Mouse (Mus musculus): ENCODE data around the gene Htra2.

Htra2 gene

DNA sequence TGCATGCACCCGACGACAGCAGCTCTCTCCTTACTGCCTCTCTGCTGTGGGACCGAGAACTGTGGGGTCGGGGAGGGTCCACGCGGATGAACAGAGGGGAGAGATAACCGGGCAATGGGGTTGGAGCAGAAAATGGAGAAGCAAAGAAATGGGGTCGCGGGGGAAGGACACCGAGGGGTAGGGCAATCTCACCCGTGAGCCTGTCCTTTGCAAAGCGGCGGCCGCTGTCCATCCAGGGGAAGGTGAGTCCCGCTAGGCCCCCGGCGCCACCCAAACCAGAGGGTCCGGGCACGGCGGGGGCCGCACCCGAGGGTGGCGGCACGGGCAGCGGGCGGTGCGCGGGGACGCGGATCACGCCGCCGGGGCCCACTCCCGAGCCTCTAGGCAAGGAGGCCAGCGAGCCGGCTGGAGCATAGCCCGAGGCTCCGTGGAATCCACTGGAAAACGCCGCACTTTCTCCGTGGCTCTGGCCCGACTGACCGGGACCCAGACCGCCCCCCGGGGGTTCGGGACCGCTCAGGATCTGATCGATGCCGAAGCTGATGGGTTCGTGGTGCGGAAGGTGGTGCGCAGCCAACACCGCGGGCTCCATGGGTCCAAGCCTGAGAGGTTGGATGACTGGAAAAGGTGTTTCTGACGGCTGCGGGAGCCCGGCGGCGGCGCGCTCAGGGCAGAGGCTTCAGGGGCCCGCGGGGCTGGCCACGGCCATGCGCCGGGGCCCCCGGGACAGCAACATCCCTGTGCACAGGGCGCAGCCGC, 14.6 kb upstream of the Htra2 start:
- no peak for DNase-seq

DNA sequence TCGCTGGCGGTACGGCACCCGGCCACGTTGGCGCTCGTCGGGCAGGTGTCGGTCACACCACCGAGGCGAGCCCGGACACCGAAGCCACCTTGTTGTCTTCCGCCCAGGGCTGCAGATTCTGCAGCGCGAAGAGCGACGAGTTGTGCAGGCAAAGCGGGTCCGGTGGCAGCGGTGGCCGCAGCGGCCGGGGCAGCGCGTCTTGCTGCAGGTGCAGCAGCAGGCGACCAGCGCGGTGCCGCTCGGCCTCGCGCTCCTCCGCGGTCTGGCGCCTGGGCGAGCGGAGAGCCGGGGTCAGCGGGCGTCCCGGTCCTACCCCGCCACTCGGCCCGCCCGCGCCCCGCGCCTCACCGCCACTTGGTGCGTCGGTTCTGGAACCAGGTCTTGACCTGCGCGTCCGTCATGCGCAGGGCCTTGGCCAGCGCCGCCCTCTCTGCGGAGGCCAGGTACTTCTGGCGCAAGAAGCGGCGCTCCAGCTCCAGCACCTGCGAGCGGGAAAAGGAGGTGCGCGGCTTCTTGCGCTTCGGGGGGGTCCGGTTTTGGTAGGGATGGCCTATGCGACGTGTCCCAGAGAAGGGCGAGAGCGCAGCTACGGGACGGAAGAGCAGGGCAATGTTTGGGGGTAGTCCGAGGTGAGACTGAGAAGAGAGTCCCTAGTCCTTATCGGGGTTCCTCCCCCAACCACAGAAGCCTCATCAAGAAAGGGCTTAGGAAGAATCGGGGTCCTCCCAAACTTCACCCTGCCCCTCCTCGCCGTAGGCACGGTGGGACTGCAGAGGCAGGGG, 13.8 kb upstream of the Htra2 start:
- DNase-seq: no peak

DNA sequence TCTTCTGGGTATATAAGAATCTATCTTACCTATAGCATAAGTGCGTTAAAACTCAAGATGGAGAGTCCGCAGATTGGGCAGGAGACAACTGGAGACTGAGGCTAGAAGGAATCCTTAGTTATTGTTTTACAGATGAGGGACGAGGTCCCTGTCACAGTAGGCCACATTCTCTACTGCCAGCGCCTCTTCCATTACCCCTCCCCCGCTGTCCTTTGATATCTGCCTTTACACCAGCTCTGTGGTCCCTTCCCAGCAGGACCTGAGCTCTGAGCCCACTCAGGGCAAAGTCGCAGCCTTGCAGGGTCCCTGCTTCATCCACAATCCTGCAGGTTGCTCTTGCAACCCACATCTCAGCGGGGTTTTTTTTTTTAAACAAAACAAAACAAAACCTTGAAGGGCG, 13.1 kb upstream of the Htra2 start:
- DNase-seq: no peak

DNA sequence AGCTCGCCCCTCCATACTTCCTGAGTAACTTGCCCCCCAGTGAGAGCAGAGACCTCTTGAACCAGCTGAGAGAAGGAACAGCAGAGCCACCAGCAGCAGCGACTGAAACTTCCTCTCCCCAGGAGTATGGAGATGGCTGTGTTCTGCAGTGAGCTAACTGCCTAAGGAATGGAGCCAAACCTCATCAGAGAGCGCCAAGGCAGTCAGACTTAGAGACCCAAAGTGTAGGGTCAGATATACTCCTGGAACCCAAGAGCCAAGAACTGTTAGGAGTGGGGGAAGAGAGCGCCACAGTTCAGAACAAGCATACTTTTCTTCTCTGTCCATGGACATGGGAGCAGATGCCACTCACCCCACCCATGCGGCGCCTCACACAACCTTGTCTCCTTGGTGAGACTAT, 11.4 kb upstream of the Htra2 start:
- no peak for DNase-seq

DNA sequence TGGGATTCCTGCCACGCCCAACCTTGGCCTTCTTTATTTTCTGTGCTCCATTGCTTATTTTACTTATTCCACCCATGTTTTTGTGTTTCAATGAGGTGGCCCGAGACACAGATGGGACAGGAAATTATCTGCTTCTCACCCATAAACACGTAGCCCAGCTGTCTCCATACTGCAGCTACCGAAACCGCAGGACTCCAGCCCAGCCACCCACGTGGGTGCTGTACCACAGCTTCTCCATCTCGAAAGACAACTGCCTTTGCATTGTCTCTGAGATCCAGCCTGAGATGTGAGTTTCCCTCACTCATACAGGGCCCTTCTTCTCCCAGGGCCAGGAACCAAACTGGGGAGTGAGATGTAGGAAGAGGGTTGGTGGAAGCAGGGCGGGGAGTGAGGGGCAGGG, 10.9 kb upstream of the Htra2 start:
- DNase-seq: no peak

DNA sequence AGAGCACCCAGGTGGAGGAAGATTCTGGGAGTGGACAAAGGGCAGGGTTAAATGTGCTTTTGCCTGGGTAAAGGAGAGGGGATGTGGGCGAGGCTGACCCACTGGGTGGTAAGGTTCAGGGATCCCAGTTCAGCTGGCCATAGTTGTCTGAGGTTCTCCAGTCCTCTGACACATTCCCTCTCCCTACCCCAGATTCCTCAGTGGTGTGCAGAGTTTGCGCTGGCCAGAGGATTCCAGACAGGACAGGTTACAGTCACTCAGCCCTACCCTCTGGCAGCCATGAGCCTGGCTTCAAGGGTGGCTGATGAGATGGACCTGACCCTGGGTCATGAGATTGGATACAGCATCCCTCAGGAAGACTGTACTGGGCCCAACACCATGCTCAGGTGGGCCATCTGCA, 3.7 kb upstream of the Htra2 start:
- DNase-seq: no peak

DNA sequence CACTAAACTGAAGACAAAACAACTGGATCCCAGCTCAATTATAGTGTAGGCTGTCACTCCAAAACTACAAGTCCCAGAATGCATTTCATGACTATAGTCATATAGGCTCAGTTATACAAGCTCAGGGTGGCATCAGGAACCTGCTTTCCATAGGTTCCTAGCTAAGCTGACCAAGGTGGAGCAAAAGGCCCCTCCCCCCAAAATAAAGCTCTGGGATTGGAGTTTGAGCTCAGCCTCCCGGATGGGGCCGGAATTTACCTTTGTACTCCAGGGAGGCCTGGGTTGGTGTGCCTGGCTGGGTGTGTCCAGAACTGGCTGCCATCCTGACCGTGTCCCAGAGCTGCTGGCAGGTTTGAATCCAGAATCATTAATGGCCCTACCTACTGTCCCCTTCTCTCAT, 2.7 kb upstream of the Htra2 start, which contains the start of gene Dqx1:
Gene Dqx1 (plus strand): TSS at position 55 of the 400 bp plus-strand sequence.
- DNase-seq: peak; percentile 62

DNA sequence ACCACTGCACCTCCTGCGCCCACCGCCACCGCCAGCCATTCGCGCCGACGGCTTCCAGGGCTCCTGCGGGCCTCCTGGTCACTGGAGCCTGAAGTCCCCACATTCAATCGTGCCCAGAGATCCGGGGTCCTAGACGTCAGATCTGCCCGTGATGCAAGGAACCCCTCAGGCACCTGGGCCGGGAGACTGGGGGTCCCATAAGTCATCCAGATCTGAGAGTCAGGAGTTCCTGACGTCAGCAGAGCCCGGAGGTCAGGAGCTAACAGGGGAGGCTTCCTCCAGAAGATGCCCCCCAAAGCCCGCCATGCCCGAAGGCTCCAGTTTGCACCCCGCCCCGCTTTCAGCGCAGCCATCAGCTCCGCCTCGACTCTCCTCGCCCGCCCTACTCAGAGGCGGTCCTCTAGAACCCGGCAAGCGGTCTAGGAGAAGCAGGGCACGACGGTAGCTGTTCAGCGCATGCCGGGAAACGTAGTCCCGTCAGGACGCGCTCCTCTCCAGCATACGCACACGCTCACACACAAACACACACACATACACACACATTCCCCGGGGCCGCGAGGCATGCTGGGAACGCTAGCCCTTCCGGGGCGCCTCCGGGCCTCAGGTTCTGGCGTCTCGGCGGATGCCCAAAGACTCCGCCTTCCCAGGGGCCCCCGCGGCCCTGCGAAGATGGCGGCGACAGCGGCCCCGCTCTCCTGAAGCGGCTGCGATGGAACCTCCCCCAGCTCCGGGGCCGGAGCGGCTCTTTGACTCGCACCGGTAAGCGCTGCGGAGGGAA, 810 bp downstream of the Htra2 start, which contains the start of gene Aup1:
Gene Aup1 (plus strand): TSS at position 448 of the 778 bp plus-strand sequence.
- peak; percentile 96 for DNase-seq

DNA sequence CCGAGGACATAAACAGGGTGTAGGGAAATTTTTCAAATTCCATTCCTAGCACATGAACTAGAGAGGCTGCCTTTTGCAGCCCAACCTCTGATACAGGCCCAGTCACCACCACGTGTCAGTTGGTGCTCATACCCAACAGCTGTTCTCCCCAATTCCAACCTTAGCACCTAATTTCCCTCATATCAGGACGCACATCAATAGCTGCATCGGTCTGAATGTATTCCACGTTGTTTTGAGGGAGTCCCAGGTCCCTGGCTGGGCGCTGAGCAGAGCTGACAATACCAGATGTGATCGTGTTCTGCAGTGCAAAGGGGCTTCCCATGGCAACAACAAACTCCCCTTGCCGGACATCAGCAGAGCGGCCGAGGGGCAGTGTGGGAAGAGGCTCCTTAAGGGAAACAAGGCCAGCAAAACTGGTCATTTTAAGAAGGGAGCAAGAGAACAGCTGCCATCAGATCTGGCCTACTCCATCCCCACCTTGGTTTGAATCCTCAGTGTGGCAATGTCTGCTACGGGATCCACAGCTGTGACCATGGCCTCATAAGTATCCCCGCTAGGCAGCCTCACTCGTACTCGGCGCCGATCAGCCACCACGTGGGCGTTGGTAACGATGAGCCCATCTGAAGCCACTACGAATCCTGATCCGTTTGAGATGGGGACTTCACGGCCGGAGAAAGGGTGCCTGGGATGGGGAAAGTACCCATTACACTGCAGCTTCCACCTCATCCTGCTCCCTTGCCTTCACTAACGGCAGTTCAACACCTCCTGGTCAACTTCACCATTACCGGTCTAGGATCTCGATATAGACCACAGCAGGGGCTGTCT, 1.7 kb downstream of the Htra2 start:
- DNase-seq: peak; percentile 29

DNA sequence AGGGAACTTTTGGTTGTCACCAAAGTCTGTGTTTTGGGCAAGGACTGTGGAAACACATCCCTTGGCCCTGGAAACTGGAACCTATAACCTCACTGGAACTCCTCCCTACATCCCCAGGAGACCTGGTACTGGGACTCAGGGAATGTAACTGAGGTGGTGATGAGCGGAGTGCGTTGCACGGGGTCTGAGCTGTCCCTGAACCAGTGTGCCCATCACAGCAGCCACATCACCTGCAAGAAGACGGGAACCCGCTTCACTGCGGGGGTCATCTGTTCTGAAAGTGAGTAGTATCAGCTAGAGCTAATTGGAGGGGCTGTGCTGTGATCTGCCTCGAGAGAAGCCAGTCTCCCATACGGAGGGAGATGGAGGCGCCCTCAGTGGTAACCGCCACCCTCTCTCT, 5.7 kb downstream of the Htra2 start:
- no peak for DNase-seq

DNA sequence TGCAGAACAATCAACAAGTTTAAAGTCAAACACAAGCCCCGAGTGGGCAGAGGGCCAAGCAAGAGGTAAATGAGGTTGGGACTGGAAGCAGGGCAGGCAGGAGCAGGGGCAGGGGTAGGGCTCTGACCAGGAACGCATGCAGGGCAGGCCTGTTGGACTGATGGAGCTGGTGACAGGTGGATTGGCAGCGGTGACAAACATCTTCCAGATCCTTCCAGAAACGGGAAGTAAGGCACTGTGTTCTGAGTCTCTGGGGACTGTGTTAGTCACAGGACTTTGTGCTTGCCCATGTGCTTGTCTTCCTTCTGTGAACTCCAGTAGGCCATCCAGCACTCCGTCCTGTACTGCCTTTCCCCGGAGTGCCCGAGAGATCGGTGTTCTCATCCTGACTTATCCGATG, 10.3 kb downstream of the Htra2 start:
- DNase-seq: no peak

DNA sequence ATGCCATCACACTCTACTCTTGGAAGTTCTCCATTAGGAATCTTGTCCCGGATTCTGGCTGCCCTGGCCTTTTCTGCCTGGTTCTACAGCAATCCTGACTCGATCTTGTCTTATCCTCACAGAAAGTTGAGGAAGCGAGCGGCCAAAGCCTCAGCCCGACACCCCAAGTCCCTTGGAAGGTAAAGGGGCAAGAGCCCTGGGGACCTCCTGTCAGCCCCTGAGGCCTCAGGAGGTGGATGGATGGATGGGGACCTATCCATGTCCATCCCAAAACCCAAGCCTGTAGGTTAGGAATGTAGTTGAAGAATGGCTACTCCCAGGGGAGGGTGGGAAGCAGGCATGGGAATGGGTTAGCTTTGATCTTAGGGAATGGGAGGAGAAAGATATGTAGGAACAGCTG, 11.1 kb downstream of the Htra2 start:
- no peak for DNase-seq

DNA sequence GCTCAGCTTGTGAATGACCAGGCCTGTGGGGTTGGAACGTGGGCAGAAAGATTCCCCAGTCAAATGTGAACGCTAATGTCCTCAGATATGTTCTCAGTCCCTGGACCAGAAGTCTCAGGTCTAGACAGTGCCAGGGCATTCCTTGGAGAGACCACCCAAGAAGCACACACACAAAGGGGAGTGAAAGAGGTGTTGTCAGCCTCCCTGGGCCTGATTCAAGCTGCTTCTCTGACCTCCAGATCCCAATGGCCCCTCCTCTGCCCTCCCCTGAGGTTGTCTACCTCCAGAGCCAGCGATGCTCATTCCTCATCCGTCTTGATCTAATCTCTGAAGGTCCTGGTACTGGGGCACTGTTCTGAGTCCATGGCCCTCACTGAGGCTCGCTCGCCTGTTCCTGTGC, 11.5 kb downstream of the Htra2 start:
- no peak for DNase-seq

DNA sequence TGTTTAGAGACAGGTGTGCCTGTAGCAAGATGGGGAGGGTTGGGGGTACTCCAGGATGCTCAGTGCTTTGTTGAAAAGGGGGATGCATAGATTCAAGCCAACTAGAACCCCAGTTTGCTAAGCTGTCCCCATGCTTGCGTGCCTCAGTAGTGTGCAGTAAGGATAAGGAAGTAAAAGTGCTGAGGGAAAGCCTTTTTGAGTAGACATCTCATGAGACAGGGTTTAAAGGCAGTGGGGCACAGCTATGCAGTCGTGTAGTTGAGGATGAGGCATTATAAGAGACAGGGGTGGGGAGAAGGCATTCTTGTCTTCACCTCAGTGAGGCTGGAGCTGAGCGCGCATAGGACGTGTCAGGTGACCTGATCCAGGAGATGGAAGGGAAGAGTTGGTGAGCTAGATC, 14.5 kb downstream of the Htra2 start:
- DNase-seq: no peak

DNA sequence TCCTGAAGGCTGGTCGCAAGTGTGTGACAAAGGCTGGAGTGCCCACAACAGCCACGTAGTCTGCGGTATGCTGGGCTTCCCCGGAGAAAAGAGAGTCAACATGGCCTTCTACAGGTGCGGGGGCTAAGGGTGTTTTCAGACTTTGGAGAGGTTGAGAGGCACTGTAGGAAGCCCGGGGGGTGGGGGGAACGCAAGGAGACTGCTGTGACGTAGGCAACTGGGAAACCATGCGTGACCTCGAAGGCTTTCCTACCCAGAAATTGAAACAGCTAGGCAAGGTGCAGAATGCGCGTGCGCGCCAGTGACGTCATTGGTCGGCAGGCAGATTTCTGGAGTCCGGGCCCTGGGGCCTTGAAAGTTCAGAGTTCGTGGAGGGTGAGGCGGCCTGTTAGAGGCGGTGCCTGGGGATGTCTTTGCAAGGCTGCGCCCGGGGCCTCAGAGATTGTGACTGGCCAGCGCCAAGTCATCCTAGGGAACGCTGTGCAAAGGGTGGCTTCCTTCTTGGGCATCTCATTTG, 16.5 kb downstream of the Htra2 start:
- DNase-seq: peak; percentile 87

DNA sequence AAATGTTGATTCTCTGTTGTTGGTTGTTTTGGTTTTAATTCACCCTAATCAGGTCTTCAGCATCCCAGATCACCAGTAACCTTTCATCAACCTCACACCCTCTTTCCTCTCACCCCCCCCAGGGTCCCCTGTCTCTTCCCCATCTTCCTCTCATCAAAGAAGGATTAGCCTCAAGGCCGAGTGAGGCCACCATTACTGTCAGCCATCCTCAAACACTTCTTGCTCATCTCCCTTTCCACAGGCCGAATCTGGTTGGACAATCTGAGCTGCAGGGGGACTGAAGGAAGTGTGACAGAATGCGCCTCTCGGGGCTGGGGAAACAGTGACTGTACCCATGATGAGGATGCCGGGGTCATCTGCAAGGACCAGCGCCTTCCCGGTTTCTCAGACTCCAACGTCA, 17.9 kb downstream of the Htra2 start:
- DNase-seq: no peak

DNA sequence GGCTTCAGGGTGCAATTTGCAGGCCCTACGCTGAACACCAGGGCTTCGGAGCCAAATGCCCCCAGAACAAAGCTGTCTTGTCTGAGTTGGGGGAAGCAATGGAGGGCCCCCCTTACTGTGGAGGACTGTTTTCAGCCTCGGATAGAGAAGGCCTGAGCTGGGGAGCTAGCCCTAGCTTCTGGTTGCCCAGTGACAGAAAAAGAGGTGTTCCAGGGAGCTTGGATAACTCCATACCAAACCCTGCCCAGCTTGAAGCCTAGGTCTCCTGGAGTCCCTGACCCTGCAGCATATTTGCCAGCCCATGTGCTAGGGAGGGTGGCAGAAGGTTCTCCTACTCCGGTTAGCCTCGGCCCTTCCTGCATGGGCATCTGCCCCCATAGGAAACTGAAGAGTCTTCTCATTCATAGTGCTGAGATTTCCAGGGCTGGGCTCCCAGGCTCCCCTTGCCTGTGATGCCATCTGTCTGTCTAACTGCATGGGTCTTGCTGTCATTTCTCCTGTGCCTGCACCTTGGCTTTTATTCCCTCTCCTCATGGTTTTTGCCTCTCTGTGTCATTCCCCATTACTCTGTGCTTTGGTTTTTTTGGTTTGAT, 20.5 kb downstream of the Htra2 start:
- no peak for DNase-seq

DNA sequence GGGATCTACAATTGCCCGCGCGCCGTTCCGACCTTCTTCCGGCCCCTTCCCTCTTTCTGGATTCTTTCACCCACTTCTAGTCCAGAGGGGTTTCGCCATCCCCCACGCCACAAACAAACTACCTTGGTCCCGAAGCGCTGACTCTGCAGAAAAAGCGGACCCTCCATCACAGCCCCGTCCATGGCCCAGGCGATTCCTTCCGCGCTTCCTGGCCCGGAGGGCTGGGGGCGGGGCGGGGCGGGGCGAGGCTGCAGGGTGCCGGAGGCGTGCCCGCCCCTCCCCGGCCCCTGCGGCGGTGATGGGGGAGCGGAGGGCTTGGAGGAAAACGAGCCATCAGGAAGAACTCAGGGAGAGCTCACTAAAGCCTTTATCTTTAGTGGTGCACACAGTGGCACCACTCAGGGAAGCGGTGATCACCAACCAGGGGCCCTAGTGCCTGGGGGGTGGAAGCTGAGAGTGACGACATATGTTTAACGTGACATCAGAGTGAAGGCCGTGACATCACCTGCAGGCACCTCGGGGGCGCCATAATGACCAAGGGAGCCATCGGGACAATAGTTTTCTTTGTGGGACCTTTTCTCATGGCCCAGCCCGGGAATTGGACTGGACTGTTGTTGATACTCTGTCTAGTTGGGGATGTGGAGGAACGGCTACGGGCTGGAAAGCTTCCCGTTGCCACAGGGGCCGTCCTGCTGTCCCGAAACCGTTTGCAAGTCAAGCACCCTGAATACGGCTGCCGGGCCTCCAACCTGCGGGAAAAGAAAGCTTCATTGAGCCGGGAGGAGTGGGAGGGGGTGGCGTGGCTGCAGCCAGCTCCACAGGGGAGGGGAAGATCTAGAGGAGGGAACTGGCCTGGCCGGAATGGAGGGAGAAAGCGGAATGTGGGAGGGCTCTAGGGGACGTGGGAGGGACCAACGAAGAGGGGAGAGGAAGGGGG, 21.6 kb downstream of the Htra2 start, which contains the start of the genes Dok1 and Loxl3:
Gene Dok1 (minus strand): TSS at position 223 of the 937 bp plus-strand sequence.
Gene Loxl3 (plus strand): TSS at position 925 of the 937 bp plus-strand sequence.
- DNase-seq: no peak

DNA sequence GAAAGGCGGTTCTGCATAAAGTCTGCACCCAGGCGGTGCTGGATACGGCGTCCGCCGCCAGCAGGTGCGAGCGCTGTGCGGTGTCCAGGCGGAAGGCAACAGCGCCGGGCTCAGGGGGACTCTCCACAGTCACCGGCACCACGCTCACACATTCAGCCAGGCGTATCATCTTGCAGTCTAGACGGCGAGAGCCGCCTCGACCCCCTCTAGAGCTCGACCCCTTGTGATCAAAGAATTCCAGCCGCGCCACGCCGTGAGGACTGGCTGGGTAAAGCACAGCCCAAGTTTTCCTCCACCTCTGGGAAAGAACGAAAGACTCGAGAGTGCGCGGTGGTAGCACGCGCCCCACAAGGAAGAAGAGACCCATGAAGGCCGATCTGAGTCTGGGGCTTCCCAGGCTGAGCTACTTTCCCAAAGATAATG, 22.3 kb downstream of the Htra2 start:
- DNase-seq: no peak

DNA sequence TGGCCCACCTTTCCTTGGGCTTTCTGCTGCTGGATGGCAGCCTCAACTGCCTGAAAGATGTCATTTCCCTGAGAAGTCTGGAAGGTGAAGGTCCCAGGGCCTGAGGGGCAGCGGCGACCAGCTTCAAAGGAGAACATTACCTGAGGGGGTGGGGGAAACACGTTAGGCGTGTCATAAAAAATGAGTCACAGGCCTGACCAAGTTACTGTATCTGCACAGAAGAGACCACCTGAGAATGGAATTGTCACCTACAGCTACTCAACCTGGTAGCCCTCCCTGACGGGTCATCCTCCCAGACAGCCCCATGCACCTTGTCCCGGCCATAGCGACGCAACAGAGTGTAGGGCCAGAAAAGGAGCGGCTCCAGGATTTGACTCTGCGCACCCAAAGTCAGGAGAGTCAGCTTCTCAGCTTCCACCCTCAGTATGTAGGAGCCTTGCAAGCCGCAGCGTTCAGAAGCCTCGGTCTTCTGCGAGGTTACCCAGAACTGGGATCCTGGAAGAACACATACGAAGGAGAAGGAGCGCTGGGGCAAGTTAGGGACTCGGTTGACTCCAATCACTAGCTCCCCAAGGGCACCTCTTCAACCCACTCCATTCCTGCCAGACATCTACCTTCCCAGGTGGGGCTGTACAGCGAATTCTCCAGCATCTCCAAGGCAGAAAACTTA, 23.0 kb downstream of the Htra2 start:
- DNase-seq: no peak

Measured in cerebellum, adult 9-10 months (tissue).